Mouse (Mus musculus) heart, postnatal 0 days (tissue): Measurements from ENCODE around the gene Pld3. TPM values are rescaled to one million over a fixed set of nuclear protein-coding genes. Genes with fewer than 3 reads are reported as not detected.

Experiments used
- ATAC-seq: fragments of 200-750 bp; cut with Nextera tagmentation; 2 replicates; pipeline ENCODE4 v1.8.0; 2017; ENCODE audit warnings: low read depth, moderate number of reproducible peaks, moderate library complexity; ENCODE audit not compliant: insufficient read depth
- DNase-seq: peaks from one replicate; pipeline ENCODE4 v3.0.0-alpha.2; 2016; ENCODE audit warnings: low spot score
- H3K27ac ChIP-seq: fragments of 300-500 bp; sonication (generic); 2 replicates; pipeline ENCODE4 v1.5.1; 2014; ENCODE audit warnings: low read depth, mild to moderate bottlenecking
- H3K27me3 ChIP-seq: fragments of 300-500 bp; sonication (generic); 2 replicates; pipeline ENCODE4 v1.6.1; 2014; ENCODE audit warnings: low read length, mixed read lengths; ENCODE audit not compliant: control insufficient read depth, insufficient read depth
- H3K36me3 ChIP-seq: fragments of 300-500 bp; sonication (generic); replicated peaks from 2 replicates; pipeline ENCODE4 v1.6.1; 2014; ENCODE audit warnings: low read length, mixed read lengths; ENCODE audit not compliant: control insufficient read depth, insufficient read depth
- H3K4me1 ChIP-seq: fragments of 300-500 bp; sonication (generic); 2 replicates; pipeline ENCODE4 v1.6.1; 2014; ENCODE audit warnings: antibody characterized with exemption; ENCODE audit not compliant: control insufficient read depth, insufficient read depth
- H3K4me2 ChIP-seq: fragments of 300-500 bp; sonication (generic); 2 replicates; pipeline ENCODE4 v1.6.1; 2014; ENCODE audit warnings: low read depth, mild to moderate bottlenecking, low read length, moderate library complexity
- H3K4me3 ChIP-seq: fragments of 300-500 bp; sonication (generic); 2 replicates; pipeline ENCODE4 v1.5.1; 2014; ENCODE audit warnings: low read depth, low read length
- H3K9ac ChIP-seq: fragments of 300-500 bp; sonication (generic); replicated peaks from 2 replicates; pipeline ENCODE4 v1.6.1; 2014; ENCODE audit warnings: low read depth, low read length, mixed read lengths
- H3K9me3 ChIP-seq: fragments of 300-500 bp; sonication (generic); replicated peaks from 2 replicates; pipeline ENCODE4 v1.6.1; 2016; ENCODE audit warnings: low read length; ENCODE audit not compliant: control insufficient read depth
- CTCF ChIP-seq: IDR thresholded peaks from 2 replicates; pipeline ENCODE4 v1.5.1; 2016; ENCODE audit warnings: antibody characterized with exemption, control low read depth, low read depth
- EP300 ChIP-seq: IDR thresholded peaks from 2 replicates; pipeline ENCODE4 v1.6.1; 2016; ENCODE audit warnings: antibody characterized with exemption, low read depth
- WGBS: fragments of 180-500 bp; shearing (Covaris S2); extraction: QIAGEN DNeasy Blood & Tissue Kit; methylation state at CpG from one replicate; pipeline ENCODE4 v1.1.7; 2014; 5-methylcytosine and 5-hydroxymethylcytosine counted together
- polyA plus RNA-seq: library from polyadenylated mRNA; unstranded; fragments of >200 nt; fragmentation: Nextera tagmentation; extraction: Ambion mirVana; gene quantifications from 2 replicates; pipeline ENCODE4 v1.2.1, GENCODE M21; 2015
- total RNA-seq: library from RNA; depleted of rRNA; stranded (reverse); fragments of >200 nt; gene quantifications from 2 replicates; pipeline ENCODE4 v1.2.3, GENCODE M21; 2014; ENCODE audit warnings: low replicate concordance

Pld3 gene
- total and polyA plus RNA-seq, 2 experiments from 2014 or later = 38.9 to 58.5 TPM

DNA sequence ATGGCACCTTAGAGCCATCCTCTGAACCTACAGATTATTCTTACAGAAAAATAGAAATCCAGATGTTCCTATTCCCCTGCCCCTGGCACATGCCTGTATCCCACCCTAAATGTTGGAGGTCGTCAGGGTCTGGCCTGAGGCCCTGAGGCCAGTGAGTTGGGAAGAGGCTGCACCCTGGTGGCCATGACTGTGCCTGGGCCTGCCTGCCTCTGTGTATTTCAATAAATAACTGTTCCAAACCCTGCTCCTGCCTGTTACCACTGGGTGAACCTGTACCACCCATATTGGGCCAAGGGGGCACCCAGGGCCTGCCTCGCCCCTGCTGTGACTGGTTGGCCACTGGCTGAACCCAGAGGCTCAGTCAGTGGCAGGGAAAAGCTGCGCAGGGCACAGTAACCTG is 22.1 kb downstream of the Pld3 start:
- WGBS = 73% methylated on average over 3 of the region's 3 CpGs

GRCm38 (mm10) chr7:27529070-27529469 is 23.9 kb downstream of the Pld3 start:
- Histone ChIP-seq H3K9ac (no peak overlapping the region), H3K4me2 (no peak overlapping the region), H3K36me3 (0 out of 2 replicates have a peak, but pooled peaks cover 18% of the 10 kb centered on the region), H3K4me3 (no peak overlapping the region), H3K4me1 (no peaks in the 10 kb centered on the region; the same call in 1 of the 2 replicates), H3K9me3 (no peaks in the 10 kb centered on the region), H3K27ac (no peak overlapping the region), H3K27me3 (no peaks in the 10 kb centered on the region)
- 82% methylated on average over 21 of the region's 21 CpGs for WGBS
- ATAC-seq (no peak), DNase-seq (no peak)
- TF ChIP-seq EP300 (no peak), CTCF (no peak)

More for the DNA sequence above, 22.1 kb downstream of the Pld3 start:
- TF ChIP-seq EP300 (no peak), CTCF (peak; percentile 25)
- H3K36me3 ChIP-seq = peaks cover 27% of the 10 kb centered on the region; the same call in 1 of the 2 replicates
- no peak for ATAC-seq
- no peaks in the 10 kb centered on the region; the same call in 1 of the 2 replicates for H3K4me1 ChIP-seq
- no peak overlapping the region for H3K4me3 ChIP-seq
- DNase-seq = no peak
- no peaks in the 10 kb centered on the region for H3K9me3 ChIP-seq
- H3K27ac ChIP-seq = no peak overlapping the region
- no peak overlapping the region for H3K4me2 ChIP-seq
- H3K27me3 ChIP-seq = no peaks in the 10 kb centered on the region
- no peak overlapping the region for H3K9ac ChIP-seq

- Histone ChIP-seq H3K4me3 (no peak overlapping the region), H3K27me3 (no peaks in the 10 kb centered on the region), H3K4me1 (no peaks in the 10 kb centered on the region; the same call in 1 of the 2 replicates), H3K4me2 (no peak overlapping the region), H3K9me3 (no peaks in the 10 kb centered on the region), H3K9ac (no peak overlapping the region), H3K27ac (no peak overlapping the region), H3K36me3 (0 out of 2 replicates have a peak, but pooled peaks cover 2% of the 10 kb centered on the region)
- 20% methylated on average over 10 of the region's 10 CpGs for WGBS
- ATAC-seq (peak; percentile 72), DNase-seq (peak; percentile 79)
- peak; percentile 96 for TF ChIP-seq CTCF
- TF ChIP-seq EP300 = no peak
Measured at GRCm38 (mm10) chr7:27526039-27526827, 26.8 kb downstream of the Pld3 start.

GRCm38 (mm10) chr7:27523805-27524204 is 29.2 kb downstream of the Pld3 start:
- Histone ChIP-seq H3K4me1 (no peaks in the 10 kb centered on the region; the same call in 1 of the 2 replicates), H3K9ac (no peak overlapping the region), H3K4me2 (no peak overlapping the region), H3K4me3 (no peak overlapping the region), H3K27me3 (no peaks in the 10 kb centered on the region), H3K27ac (no peak overlapping the region), H3K9me3 (no peaks in the 10 kb centered on the region), H3K36me3 (no peaks in the 10 kb centered on the region)
- DNase-seq = no peak
- WGBS = 93% methylated on average over 13 of the region's 13 CpGs
- TF ChIP-seq EP300 = no peak
- no peak for TF ChIP-seq CTCF
- ATAC-seq = no peak

- Histone ChIP-seq H3K4me3 (no peak within 1 kb of the TSS), H3K9ac (no peak within 1 kb of the TSS), H3K9me3 (no peaks in the 10 kb centered on the region), H3K27ac (no peak within 1 kb of the TSS), H3K36me3 (no peaks in the 10 kb centered on the region), H3K4me1 (no peaks in the 10 kb centered on the region; the same call in 1 of the 2 replicates), H3K27me3 (no peaks in the 10 kb centered on the region), H3K4me2 (no peak within 1 kb of the TSS)
- ATAC-seq (no peak), DNase-seq (no peak)
- 57% methylated on average over 5 of the region's 5 CpGs for WGBS
- TF ChIP-seq EP300 = no peak
- TF ChIP-seq CTCF = no peak
Measured at GRCm38 (mm10) chr7:27522967-27523366, 30.1 kb downstream of the Pld3 start, which contains the start of gene Hipk4. Gene Hipk4, plus strand, starts transcription at chr7:27523267.
